Mouse (Mus musculus): ENCODE measurements around the gene Ifna16. TPM values are rescaled to one million over a fixed set of nuclear protein-coding genes. Genes with fewer than 3 reads are reported as not detected.

The Ifna16 gene
- polyA plus RNA-seq, 1 experiment: not detected

GRCm38 (mm10) chr4:88705924-88706323 is 29.2 kb upstream of the Ifna16 start:
- 1% methylated on average over 3 of the region's 3 CpGs for WGBS

GRCm38 (mm10) chr4:88699301-88699700 is 22.6 kb upstream of the Ifna16 start:
- H3K4me1 ChIP-seq (ENCODE audit: control insufficient read depth, insufficient read depth, low read length): peaks cover 1% of the 10 kb centered on the region; the same call in 1 of the 2 replicates
- H3K27ac ChIP-seq (ENCODE audit: control insufficient read depth, insufficient read depth, low read depth, low read length, poor library complexity): no peak overlapping the region
- no peak for TF ChIP-seq CTCF (IDR thresholded peaks at IDR 0.05; ENCODE audit: control insufficient read depth, insufficient read depth, low read length)
- TF ChIP-seq POLR2A (IDR thresholded peaks at IDR 0.05; ENCODE audit: borderline replicate concordance, control insufficient read depth, low read depth, low read length): no peak
- WGBS: 80% methylated on average over 1 of the region's 1 CpGs
- no peak overlapping the region for H3K4me3 ChIP-seq (replicated peaks; ENCODE audit: control insufficient read depth, low read depth, low read length)

More at GRCm38 (mm10) chr4:88705924-88706323, 29.2 kb upstream of the Ifna16 start:
- Histone ChIP-seq H3K4me1 (ENCODE audit: control insufficient read depth, insufficient read depth, low read length) (peaks cover 1% of the 10 kb centered on the region; the same call in 1 of the 2 replicates), H3K27ac (ENCODE audit: control insufficient read depth, insufficient read depth, low read depth, low read length, poor library complexity) (no peak overlapping the region), H3K4me3 (replicated peaks; ENCODE audit: control insufficient read depth, low read depth, low read length) (no peak overlapping the region)
- TF ChIP-seq CTCF (IDR thresholded peaks at IDR 0.05; ENCODE audit: control insufficient read depth, insufficient read depth, low read length): no peak
- TF ChIP-seq POLR2A (IDR thresholded peaks at IDR 0.05; ENCODE audit: borderline replicate concordance, control insufficient read depth, low read depth, low read length): no peak

DNA sequence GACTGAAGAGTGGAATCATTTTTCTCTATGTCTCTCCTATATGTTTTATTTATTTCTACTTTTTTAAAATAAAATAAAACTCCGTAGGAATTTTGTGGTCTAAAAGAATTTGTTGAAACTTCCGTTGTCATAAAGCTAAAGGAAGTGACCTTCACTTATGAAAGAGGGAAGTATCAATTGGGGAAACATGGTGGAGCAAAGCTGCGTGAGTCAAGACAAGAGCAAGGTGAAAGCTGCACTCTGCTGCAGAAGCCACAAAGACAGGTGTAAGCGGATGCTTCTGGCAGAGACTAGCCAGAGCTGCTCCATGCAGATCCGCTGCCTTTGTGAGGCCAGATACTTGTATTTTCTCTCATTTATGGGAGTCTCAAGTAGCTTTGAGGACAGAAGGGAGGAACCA is 22.1 kb upstream of the Ifna16 start:
- peaks cover 1% of the 10 kb centered on the region; the same call in 1 of the 2 replicates for H3K4me1 ChIP-seq (ENCODE audit: control insufficient read depth, insufficient read depth, low read length)
- WGBS: 11% methylated on average over 5 of the region's 5 CpGs
- no peak for TF ChIP-seq POLR2A (IDR thresholded peaks at IDR 0.05; ENCODE audit: borderline replicate concordance, control insufficient read depth, low read depth, low read length)
- TF ChIP-seq CTCF (IDR thresholded peaks at IDR 0.05; ENCODE audit: control insufficient read depth, insufficient read depth, low read length): no peak
- H3K27ac ChIP-seq (ENCODE audit: control insufficient read depth, insufficient read depth, low read depth, low read length, poor library complexity): peak overlapping the region; percentile 67; the same call in 1 of the 2 replicates
- no peak overlapping the region for H3K4me3 ChIP-seq (replicated peaks; ENCODE audit: control insufficient read depth, low read depth, low read length)

GRCm38 (mm10) chr4:88697753-88698152 is 21.0 kb upstream of the Ifna16 start:
- H3K4me3 ChIP-seq (replicated peaks; ENCODE audit: control insufficient read depth, low read depth, low read length): no peak overlapping the region
- WGBS: 61% methylated on average over 4 of the region's 4 CpGs

DNA sequence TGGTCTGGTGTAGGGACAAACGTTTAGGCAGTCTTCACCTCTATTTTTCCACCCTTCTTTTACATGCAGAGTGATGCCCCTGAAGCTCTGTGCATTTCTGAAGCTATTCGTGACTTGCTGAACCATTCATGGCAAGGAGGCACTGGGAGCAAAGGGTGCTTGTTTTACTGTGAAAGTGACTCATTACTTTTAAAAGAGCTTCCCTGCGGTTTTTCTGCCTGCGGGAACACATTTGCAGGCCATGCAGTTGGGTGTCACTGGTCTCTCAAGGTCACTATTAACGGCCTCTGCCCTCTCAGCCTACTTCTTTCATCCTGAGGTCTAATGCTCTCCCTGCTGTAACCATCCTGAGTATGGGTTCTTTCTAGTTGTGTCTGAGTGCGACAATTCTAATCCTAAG is 20.4 kb upstream of the Ifna16 start:
- no peak overlapping the region for H3K4me3 ChIP-seq (replicated peaks; ENCODE audit: control insufficient read depth, low read depth, low read length)
- 57% methylated on average over 6 of the region's 6 CpGs for WGBS
- H3K4me1 ChIP-seq (ENCODE audit: control insufficient read depth, insufficient read depth, low read length): peaks cover 1% of the 10 kb centered on the region; the same call in 1 of the 2 replicates
- no peak overlapping the region for H3K27ac ChIP-seq (ENCODE audit: control insufficient read depth, insufficient read depth, low read depth, low read length, poor library complexity)
- no peak for TF ChIP-seq CTCF (IDR thresholded peaks at IDR 0.05; ENCODE audit: control insufficient read depth, insufficient read depth, low read length)
- no peak for TF ChIP-seq POLR2A (IDR thresholded peaks at IDR 0.05; ENCODE audit: borderline replicate concordance, control insufficient read depth, low read depth, low read length)

More at GRCm38 (mm10) chr4:88697753-88698152, 21.0 kb upstream of the Ifna16 start:
- Histone ChIP-seq H3K4me1 (ENCODE audit: control insufficient read depth, insufficient read depth, low read length) (peaks cover 1% of the 10 kb centered on the region; the same call in 1 of the 2 replicates), H3K27ac (ENCODE audit: control insufficient read depth, insufficient read depth, low read depth, low read length, poor library complexity) (no peak overlapping the region)
- TF ChIP-seq POLR2A (IDR thresholded peaks at IDR 0.05; ENCODE audit: borderline replicate concordance, control insufficient read depth, low read depth, low read length): no peak
- no peak for TF ChIP-seq CTCF (IDR thresholded peaks at IDR 0.05; ENCODE audit: control insufficient read depth, insufficient read depth, low read length)

GRCm38 (mm10) chr4:88696237-88696884 is 19.6 kb upstream of the Ifna16 start:
- Histone ChIP-seq H3K27ac (ENCODE audit: control insufficient read depth, insufficient read depth, low read depth, low read length, poor library complexity) (no peak overlapping the region), H3K4me1 (ENCODE audit: control insufficient read depth, insufficient read depth, low read length) (peaks cover 1% of the 10 kb centered on the region; the same call in 1 of the 2 replicates), H3K4me3 (replicated peaks; ENCODE audit: control insufficient read depth, low read depth, low read length) (no peak overlapping the region)
- TF ChIP-seq CTCF (IDR thresholded peaks at IDR 0.05; ENCODE audit: control insufficient read depth, insufficient read depth, low read length): peak; percentile 99
- TF ChIP-seq POLR2A (IDR thresholded peaks at IDR 0.05; ENCODE audit: borderline replicate concordance, control insufficient read depth, low read depth, low read length): no peak
- WGBS: 26% methylated on average over 3 of the region's 3 CpGs

DNA sequence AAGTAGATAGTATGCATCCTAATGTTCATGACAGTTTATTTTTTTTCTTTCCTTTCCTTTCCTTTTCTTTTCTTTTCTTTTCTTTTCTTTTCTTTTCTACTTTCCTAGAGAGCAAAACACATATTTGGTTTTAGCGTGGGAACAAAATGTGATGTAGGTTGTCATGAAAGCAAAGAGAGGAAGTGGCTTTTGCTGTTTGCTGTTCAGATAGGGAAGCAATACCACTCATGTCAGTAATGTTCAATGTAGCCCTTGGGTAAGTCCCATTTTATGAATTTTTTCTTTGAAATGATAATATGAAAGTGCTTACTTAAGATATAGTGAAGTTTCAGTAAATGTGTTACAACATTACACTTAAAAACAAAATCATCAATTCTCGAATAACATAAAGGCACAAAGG is 16.7 kb upstream of the Ifna16 start:
- WGBS: 14% methylated on average over 2 of the region's 2 CpGs
- no peak overlapping the region for H3K4me3 ChIP-seq (replicated peaks; ENCODE audit: control insufficient read depth, low read depth, low read length)
- TF ChIP-seq CTCF (IDR thresholded peaks at IDR 0.05; ENCODE audit: control insufficient read depth, insufficient read depth, low read length) (no peak), POLR2A (IDR thresholded peaks at IDR 0.05; ENCODE audit: borderline replicate concordance, control insufficient read depth, low read depth, low read length) (no peak)
- no peak overlapping the region for H3K27ac ChIP-seq (ENCODE audit: control insufficient read depth, insufficient read depth, low read depth, low read length, poor library complexity)
- H3K4me1 ChIP-seq (ENCODE audit: control insufficient read depth, insufficient read depth, low read length): no peaks in the 10 kb centered on the region; the same call in 1 of the 2 replicates

- Histone ChIP-seq H3K4me1 (ENCODE audit: control insufficient read depth, insufficient read depth, low read length) (no peaks in the 10 kb centered on the region; the same call in 1 of the 2 replicates), H3K4me3 (replicated peaks; ENCODE audit: control insufficient read depth, low read depth, low read length) (no peak overlapping the region), H3K27ac (ENCODE audit: control insufficient read depth, insufficient read depth, low read depth, low read length, poor library complexity) (no peak overlapping the region)
- 11% methylated on average over 1 of the region's 1 CpGs for WGBS
- TF ChIP-seq CTCF (IDR thresholded peaks at IDR 0.05; ENCODE audit: control insufficient read depth, insufficient read depth, low read length) (no peak), POLR2A (IDR thresholded peaks at IDR 0.05; ENCODE audit: borderline replicate concordance, control insufficient read depth, low read depth, low read length) (no peak)
Observed at GRCm38 (mm10) chr4:88692537-88692936, 15.8 kb upstream of the Ifna16 start.

Measured in bone marrow, adult 2 months (tissue).